ENCODE assay signal across 10 mouse cellular contexts in the genomic region with DNA sequence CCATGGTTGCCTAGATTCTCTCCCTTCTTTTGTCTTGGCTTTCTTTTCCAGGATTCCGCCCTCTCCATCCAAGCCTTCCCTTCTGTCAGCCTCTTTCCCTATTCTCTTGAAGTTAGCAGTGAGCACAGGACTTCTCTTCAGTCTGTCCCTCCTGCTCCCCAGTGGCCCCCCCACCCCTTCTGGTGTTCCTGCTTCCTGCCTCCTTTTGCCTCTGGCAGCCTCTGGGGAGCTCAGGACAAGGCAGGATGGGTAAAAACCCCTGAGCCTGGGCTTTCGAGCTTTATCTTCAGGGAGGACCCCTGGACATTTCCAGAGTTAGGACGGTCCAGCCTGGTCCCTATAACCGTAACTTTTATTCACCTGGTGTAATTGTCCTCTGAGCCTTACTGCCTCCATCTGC. TPM values are rescaled to one million over a fixed set of nuclear protein-coding genes. Genes with fewer than 3 reads are reported as not detected.
DNase-seq lines count a peak whose midpoint lies in the region; ATAC-seq and TF ChIP-seq lines count a peak whose summit lies in the region.
"Had no signal": no experiment of that assay in that cellular context is flagged by ENCODE, and none has a peak within 500 bp of the region (broad histone marks: within the 10 kb centered on the region; RNA-seq: fewer than 3 reads in every experiment).

No protein-coding gene starts in this region.

- no peaks in the 10 kb centered on the region for H3K36me3 ChIP-seq in liver, embryonic 12.5 days
- no peaks in the 10 kb centered on the region for H3K36me3 ChIP-seq in liver, postnatal 0 days (replicated peaks; ENCODE audit: insufficient read depth, low read length)
- no peaks in the 10 kb centered on the region for H3K36me3 ChIP-seq in forebrain, embryonic 14.5 days (ENCODE audit: control insufficient read depth, insufficient read depth, low read length)
- H3K36me3 ChIP-seq in intestine, postnatal 0 days (ENCODE audit: control insufficient read depth, insufficient read depth) = no peaks in the 10 kb centered on the region
- no peaks in the 10 kb centered on the region for H3K36me3 ChIP-seq in small intestine, adult 2 months (ENCODE audit: control insufficient read depth, insufficient read depth, low read length)

- TF ChIP-seq EP300 in liver, postnatal 0 days (IDR thresholded peaks at IDR 0.05; ENCODE audit: low read depth) = no peak

- H3K9ac ChIP-seq in liver, embryonic 12.5 days = no peak overlapping the region
- no peak overlapping the region for H3K9ac ChIP-seq in liver, postnatal 0 days (replicated peaks)
- H3K9ac ChIP-seq in forebrain, embryonic 14.5 days (ENCODE audit: low read length) = peak overlapping the region; percentile 45
- no peak overlapping the region for H3K9ac ChIP-seq in intestine, postnatal 0 days (ENCODE audit: low read depth, low read length)

- no peak overlapping the region for H3K4me2 ChIP-seq in liver, embryonic 12.5 days
- H3K4me2 ChIP-seq in liver, postnatal 0 days (ENCODE audit: low read depth, low read length) = no peak overlapping the region
- H3K4me2 ChIP-seq in forebrain, embryonic 14.5 days (ENCODE audit: low read length) = 0 out of 2 replicates have a peak overlapping the region, but pooled peaks have one; percentile 16
- H3K4me2 ChIP-seq in intestine, postnatal 0 days (replicated peaks; ENCODE audit: low read depth) = no peak overlapping the region

- peaks cover 23% of the 10 kb centered on the region for H3K27me3 ChIP-seq in liver, embryonic 12.5 days (replicated peaks)
- H3K27me3 ChIP-seq in liver, postnatal 0 days (ENCODE audit: insufficient read depth, low read length) = no peaks in the 10 kb centered on the region
- no peaks in the 10 kb centered on the region for H3K27me3 ChIP-seq in forebrain, embryonic 14.5 days (replicated peaks; ENCODE audit: control insufficient read depth, insufficient read depth, low read length)
- H3K27me3 ChIP-seq in intestine, postnatal 0 days (replicated peaks; ENCODE audit: control insufficient read depth, insufficient read depth, low read length) = no peaks in the 10 kb centered on the region
- no peaks in the 10 kb centered on the region for H3K27me3 ChIP-seq in small intestine, adult 2 months (ENCODE audit: control insufficient read depth, insufficient read depth, low read length)
- H3K27me3 ChIP-seq: Patski had no signal

- H3K27ac ChIP-seq in liver, embryonic 12.5 days = peak overlapping the region; percentile 68
- no peak overlapping the region for H3K27ac ChIP-seq in liver, postnatal 0 days (ENCODE audit: low read depth)
- H3K27ac ChIP-seq in forebrain, embryonic 14.5 days (ENCODE audit: low read depth, low read length) = peak overlapping the region; percentile 94
- H3K27ac ChIP-seq in intestine, postnatal 0 days (ENCODE audit: low read depth, low read length) = peak overlapping the region; percentile 73
- H3K27ac ChIP-seq in small intestine, adult 2 months (ENCODE audit: insufficient read depth, low read depth, low read length) = peak overlapping the region; percentile 25; the same call in 1 of the 2 replicates

- no peak for DNase-seq in liver, postnatal 0 days
- DNase-seq in forebrain, embryonic 14.5 days (ENCODE audit: low spot score) = no peak
- DNase-seq in cerebellum, adult 8-10 months = no peak
- DNase-seq in urinary bladder, postnatal 36 days (ENCODE audit: low spot score in 2 of 2) = no peak
- DNase-seq: cerebellum, adult 11 months had no signal

- TF ChIP-seq CTCF in liver, postnatal 0 days (IDR thresholded peaks at IDR 0.05; ENCODE audit: low read depth) = no peak
- no peak for TF ChIP-seq CTCF in intestine, postnatal 0 days (IDR thresholded peaks at IDR 0.05; ENCODE audit: low read depth)
- no peak for TF ChIP-seq CTCF in small intestine, adult 2 months (IDR thresholded peaks at IDR 0.05; ENCODE audit: extremely low read depth, insufficient read length, insufficient replicate concordance, low read depth, low read length)

- WGBS in liver, embryonic 12.5 days (ENCODE audit: insufficient replicate concordance) = 62% methylated on average over 4 of the region's 4 CpGs
- WGBS in liver, postnatal 0 days (ENCODE audit: insufficient replicate concordance) = 76% methylated on average over 4 of the region's 4 CpGs
- WGBS in forebrain, embryonic 14.5 days = 79% methylated on average over 4 of the region's 4 CpGs
- WGBS in intestine, postnatal 0 days = 84% methylated on average over 4 of the region's 4 CpGs
- WGBS in small intestine, adult 2 months = 92% methylated on average over 4 of the region's 4 CpGs

- H3K4me1 ChIP-seq in liver, embryonic 12.5 days = peaks cover 26% of the 10 kb centered on the region
- peaks cover 14% of the 10 kb centered on the region for H3K4me1 ChIP-seq in liver, postnatal 0 days (ENCODE audit: insufficient read depth)
- H3K4me1 ChIP-seq in forebrain, embryonic 14.5 days (ENCODE audit: control insufficient read depth, insufficient read depth, low read length) = peaks cover 43% of the 10 kb centered on the region
- no peaks in the 10 kb centered on the region for H3K4me1 ChIP-seq in intestine, postnatal 0 days (replicated peaks; ENCODE audit: control insufficient read depth, insufficient read depth, low read length)
- peaks cover 6% of the 10 kb centered on the region; the same call in 1 of the 2 replicates for H3K4me1 ChIP-seq in small intestine, adult 2 months (ENCODE audit: control insufficient read depth, insufficient read depth, insufficient read length, low read length)

- no peaks in the 10 kb centered on the region for H3K9me3 ChIP-seq in liver, embryonic 12.5 days (replicated peaks)
- H3K9me3 ChIP-seq in liver, postnatal 0 days (ENCODE audit: low read length) = no peaks in the 10 kb centered on the region
- H3K9me3 ChIP-seq in forebrain, embryonic 14.5 days (replicated peaks; ENCODE audit: control insufficient read depth, low read length) = no peaks in the 10 kb centered on the region
- H3K9me3 ChIP-seq in intestine, postnatal 0 days (ENCODE audit: control insufficient read depth) = no peaks in the 10 kb centered on the region

- no peak overlapping the region for H3K4me3 ChIP-seq in liver, embryonic 12.5 days
- H3K4me3 ChIP-seq in liver, postnatal 0 days (ENCODE audit: low read depth, low read length) = no peak overlapping the region
- no peak overlapping the region for H3K4me3 ChIP-seq in forebrain, embryonic 14.5 days (ENCODE audit: low read depth, low read length)
- no peak overlapping the region for H3K4me3 ChIP-seq in intestine, postnatal 0 days (ENCODE audit: low read depth, low read length)
- H3K4me3 ChIP-seq in small intestine, adult 2 months (ENCODE audit: low read depth, low read length) = no peak overlapping the region

- no peak for ATAC-seq in liver, embryonic 12.5 days
- no peak for ATAC-seq in liver, postnatal 0 days
- no peak for ATAC-seq in forebrain, embryonic 14.5 days
- ATAC-seq in intestine, postnatal 0 days = no peak
- ATAC-seq: Patski had no signal

- no peak for TF ChIP-seq POLR2A in small intestine, adult 2 months (IDR thresholded peaks at IDR 0.05; ENCODE audit: low read depth, low read length)

RNA-seq across cellular contexts. Expression of a gene that starts 58.2 kb away (rescaled TPM):
- polyA plus RNA-seq in liver, embryonic 12.5 days (2016; fragmentation: Nextera tagmentation; extraction: Ambion mirVana) = 0.31 TPM in 1 of 2 replicates, not detected in the other
- 0.22 TPM in 2 replicates for polyA plus RNA-seq in liver, postnatal 0 days (2015; fragmentation: Nextera tagmentation; extraction: Ambion mirVana)
- polyA plus RNA-seq in forebrain, embryonic 14.5 days (2014; fragmentation: Nextera tagmentation; extraction: Ambion mirVana) = 0.64 and 1.2 TPM in 2 replicates
- 0.53 and 0.63 TPM in 2 replicates for polyA plus RNA-seq in intestine, postnatal 0 days (2015; fragmentation: Nextera tagmentation; extraction: Ambion mirVana)
- polyA plus RNA-seq in small intestine, adult 2 months (2012; rRNA removed) = not detected in 2 replicates
- polyA plus RNA-seq: liver, embryonic 16.5 days had no signal
